Mouse (Mus musculus) lung, adult 2 months (tissue): ENCODE measurements at regions not wholly inside any gene's neighbourhood (a gene's known extent, or its start where the extent isn't known, plus 50 kb on each side); places are given as distances from the start of the nearest gene placed in this dataset.

Experiments used
- CTCF ChIP-seq: fragments of 200-500 bp; IDR thresholded peaks from 2 replicates; pipeline ENCODE4 v1.5.1; 2011; ENCODE audit warnings: mild to moderate bottlenecking, low read length, control low read depth; ENCODE audit not compliant: insufficient read depth
- POLR2A ChIP-seq: fragments of 200-500 bp; IDR thresholded peaks from 2 replicates; pipeline ENCODE4 v1.6.1; 2011; ENCODE audit warnings: low read depth, mild to moderate bottlenecking, control low read depth, low read length, borderline replicate concordance; ENCODE audit errors: extremely low read depth

DNA sequence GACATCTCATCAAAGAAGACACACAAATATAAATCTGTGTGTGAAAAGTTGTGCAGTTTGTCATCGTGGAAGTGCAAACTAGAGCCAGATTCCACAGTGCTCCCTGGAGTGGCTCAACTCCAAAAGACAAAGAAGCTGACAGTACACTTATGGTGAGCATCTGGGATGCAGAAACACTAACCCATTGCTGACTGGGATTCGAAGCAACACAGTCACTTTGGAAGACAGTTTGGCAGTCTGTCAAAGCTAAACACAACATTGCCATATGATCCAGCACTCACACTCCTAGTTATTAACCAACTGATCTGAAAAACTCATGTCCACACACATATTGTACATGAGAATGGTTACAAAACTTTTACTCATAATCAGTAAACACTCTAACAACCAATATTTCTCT is 70.2 kb upstream of the Ndn start:
- TF ChIP-seq CTCF = no peak
- no peak for TF ChIP-seq POLR2A
